Mouse (Mus musculus) duodenum, adult 2 months (tissue): ENCODE data around the gene Tmem179b. TPM values are rescaled to one million over a fixed set of nuclear protein-coding genes. Genes with fewer than 3 reads are reported as not detected.

ENCODE experiments used
- polyA plus RNA-seq: library from polyadenylated mRNA; depleted of rRNA; stranded (reverse); fragments of >200 nt; gene quantifications from 2 replicates; pipeline ENCODE4 v1.2.3, GENCODE M21; 2012; ENCODE audit warnings: low replicate concordance; rRNA removed

Tmem179b gene
- polyA plus RNA-seq, result 107 and 114 TPM in 2 replicates

DNA sequence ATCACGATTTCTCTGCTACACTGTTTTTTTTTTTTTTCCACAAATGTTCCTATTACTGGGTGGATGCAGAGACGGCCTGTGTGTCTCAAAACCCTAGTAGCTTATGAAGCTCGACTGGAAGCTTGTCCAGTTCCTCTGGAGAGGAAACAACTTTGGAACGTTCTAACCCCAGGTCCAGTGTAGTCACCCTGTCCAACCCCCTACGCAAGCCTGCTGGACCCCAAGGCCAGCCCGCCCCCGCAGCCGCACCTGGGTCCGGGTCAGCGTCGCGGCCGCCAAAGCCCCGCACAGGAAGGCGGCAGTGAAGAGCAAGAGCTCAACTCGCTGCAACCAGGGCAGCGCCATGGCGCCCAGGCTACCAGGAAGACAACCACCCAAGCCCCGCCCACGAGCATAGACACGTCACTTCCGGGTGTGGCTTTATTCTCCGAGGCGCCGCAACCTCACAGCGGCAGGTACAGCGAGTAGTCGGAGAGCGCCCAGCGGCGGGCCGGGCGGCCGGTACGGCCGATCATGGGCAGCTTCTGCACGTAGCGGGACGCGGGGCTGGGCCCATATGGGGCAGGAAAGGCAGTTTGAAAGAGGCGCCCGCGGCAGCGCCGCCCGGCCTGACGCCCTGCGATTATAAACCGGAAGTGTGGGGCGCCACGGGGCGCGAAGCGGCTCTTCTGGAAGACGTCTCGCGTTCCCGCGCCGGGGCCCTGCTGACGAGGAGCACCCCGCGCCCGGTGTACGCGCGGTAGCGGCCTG lies at the start of gene Tmem179b:
Tmem179b (minus strand) TSS at position 382 of the 750 bp plus-strand sequence.

DNA sequence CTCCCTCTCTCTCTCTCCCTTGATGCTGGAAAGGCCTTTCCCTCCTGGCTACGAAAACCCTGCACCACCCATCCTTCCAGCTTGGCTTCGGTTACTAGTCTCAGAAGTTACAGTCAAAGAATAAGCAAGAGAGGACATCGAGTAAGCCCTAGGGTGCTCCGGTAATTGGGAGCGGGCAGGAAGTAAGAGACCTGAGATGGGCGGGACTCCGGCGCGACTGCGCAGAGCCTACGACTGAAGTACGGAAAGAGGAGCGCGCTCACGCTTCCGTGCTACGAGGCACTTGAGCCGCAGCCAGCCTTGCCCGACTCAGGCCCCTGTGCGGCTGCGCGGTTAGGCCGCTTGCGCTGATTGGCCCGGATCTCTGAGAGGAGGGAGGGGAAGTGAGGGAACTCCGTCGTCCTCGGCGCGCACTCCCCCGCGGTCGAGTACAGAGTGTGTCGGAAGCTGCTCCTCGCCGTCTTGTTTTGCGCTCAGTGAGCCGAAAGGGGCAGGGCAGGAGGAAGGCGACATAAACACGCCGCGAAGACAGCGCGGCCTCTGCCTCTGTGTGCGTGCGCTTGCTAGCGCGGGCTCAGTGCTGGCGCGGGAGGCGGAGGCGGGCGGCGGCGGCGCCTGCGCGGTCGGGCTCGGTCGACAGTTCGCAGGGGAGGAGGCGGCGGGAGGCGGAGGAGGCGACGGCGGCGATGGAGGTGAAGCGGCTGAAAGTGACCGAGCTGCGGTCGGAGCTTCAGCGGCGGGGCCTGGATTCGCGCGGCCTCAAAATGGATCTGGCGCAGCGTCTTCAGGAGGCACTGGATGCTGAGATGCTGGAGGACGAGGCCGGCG lies 45.5 kb upstream of the Tmem179b start, which contains the start of gene Hnrnpul2:
Hnrnpul2 (plus strand) TSS at position 415 of the 828 bp plus-strand sequence.

DNA sequence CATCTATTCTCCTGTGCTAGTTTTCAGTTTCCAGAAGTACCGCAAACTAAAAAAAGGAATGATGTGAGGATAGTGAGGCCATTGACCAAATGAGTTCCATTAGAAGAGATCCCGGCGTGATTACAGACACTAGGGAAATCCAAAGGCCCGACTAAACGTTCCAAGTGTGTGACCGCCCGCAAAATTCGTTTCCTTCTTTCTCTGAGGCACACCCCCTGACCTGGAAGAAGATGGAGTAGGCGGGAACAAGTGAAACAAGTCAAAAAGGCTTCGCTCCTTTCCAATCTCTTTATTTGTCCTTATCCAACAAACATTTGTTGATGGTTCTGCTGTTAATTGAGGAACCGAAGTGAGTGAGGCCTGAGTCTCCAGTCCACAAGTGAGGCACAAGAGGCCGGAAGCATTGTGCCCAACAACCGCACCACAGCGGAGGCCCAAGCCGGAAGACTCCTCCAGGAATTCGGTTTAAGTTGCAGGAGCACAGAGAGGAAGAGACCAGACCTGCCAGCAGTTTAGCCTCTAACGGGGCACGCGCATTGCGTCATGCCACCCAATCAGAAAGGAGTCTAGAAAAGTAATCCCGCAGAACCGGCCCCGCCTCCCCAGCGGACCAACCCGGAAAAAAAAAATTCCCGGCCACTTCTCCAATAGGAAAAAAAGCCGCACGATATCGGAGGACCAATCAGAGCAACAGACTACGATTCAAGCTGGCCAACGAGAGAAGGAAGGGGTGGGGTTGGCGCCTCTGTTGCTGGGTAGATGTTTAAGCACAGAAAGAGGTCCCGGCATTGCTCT lies 44.7 kb upstream of the Tmem179b start, which contains the start of gene Ttc9c:
Ttc9c (minus strand) TSS at position 533 of the 795 bp plus-strand sequence.

DNA sequence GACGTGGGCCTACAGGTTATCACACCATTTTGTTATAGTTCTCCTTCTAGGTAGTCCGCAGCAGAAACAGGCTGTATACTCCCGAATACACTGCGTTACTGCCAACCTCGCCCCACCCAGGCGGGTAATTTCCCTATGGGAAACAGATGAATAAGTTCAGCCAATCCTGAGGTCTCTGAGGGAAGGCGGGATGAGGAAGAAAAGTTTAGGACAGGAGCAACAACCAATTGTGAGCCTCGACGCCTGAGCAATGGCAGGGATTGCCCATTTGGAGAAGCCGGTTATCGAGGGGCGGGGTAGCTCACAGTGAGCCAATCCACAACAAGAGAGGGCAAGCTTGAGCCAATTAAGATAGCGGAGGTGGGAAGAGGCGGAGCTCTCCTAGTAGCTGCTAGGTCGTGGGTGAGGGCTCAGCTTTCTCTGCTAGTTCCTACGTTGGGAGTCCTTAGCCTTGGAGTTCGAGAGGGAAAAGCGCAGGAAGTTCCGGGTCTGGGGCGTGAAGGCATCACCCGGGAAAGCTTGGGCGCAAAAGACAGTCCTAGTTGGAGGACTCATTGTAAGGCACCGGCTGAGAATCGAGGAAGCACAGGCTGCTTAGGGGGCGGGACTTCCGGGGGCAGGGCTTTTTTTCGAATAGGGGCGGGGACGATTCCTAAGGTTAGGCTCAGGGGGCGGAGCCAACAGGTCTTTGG lies 28.0 kb upstream of the Tmem179b start, which contains the start of gene Zbtb3:
Zbtb3 (plus strand) TSS at position 426 of the 692 bp plus-strand sequence.

DNA sequence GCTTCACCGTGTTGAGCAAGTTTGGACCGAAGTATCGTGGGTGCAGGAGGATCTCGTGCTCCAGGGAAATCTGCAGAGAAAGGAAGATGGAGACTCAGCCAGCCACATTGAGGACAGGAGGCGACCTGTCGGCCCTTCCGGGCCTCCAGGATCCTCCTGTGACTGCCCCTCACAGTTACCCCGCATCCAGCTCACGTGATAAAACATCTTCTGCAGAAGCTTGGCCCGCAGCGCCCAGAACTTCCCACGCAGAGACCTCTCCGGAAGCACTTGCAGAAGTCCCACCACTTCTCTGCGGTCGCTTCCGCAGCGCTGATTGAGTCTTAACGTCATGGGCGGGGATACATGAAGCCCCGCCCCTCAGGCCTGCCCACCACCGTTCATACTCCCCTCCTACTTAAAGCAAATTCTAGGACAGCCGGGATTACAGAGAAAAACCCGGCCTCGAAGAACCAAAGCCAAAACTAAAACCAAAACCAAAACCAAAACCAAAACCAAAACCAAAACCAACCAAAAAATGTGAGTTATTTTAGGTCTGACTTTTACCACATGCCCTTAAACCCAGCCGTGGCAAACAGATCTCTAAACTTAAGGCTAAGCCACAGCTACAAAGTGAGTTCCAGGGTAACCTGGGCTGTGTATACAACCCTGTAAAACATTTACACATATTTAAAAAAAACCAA lies 24.1 kb upstream of the Tmem179b start, which contains the start of gene Polr2g:
Polr2g (minus strand) TSS at position 314 of the 683 bp plus-strand sequence.

DNA sequence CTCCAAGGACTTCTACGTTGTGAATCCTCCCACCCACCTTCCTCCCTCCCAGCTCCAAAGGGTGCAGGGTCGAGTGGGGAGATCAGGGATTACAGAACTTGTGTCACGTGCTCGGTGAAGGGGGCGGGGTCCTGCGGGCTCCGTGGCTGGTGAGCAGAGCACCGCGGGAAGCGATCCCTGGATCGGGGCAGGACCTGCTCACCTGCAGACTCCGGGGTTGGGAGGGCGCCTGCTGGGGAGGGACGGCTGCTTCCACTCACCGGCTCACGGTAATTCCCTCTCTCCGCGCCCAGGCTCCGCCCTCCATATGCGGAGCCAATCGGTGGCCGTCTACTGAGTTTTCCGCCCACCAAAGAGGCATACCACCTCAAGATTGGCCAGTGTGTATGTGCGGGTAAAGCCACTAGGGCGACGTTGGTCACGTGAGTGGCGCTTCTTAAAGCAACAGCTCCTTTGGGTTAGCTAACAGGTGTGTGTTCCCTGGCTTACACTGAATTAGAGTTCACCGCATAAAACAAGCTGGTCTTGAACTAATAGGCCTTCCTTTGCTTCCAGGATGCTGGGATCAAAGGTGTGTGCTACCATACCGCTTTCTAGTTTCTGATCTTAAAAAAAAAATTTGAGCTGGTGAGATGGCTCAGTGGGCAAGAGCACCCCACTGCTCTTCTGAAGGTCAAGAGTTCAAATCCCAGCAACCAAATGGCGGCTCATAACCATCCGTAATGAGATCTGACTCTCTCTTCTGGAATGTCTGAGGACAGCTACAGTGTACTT lies 11.9 kb upstream of the Tmem179b start, which contains the start of gene Taf6l:
Taf6l (minus strand) TSS at position 410 of the 774 bp plus-strand sequence.

DNA sequence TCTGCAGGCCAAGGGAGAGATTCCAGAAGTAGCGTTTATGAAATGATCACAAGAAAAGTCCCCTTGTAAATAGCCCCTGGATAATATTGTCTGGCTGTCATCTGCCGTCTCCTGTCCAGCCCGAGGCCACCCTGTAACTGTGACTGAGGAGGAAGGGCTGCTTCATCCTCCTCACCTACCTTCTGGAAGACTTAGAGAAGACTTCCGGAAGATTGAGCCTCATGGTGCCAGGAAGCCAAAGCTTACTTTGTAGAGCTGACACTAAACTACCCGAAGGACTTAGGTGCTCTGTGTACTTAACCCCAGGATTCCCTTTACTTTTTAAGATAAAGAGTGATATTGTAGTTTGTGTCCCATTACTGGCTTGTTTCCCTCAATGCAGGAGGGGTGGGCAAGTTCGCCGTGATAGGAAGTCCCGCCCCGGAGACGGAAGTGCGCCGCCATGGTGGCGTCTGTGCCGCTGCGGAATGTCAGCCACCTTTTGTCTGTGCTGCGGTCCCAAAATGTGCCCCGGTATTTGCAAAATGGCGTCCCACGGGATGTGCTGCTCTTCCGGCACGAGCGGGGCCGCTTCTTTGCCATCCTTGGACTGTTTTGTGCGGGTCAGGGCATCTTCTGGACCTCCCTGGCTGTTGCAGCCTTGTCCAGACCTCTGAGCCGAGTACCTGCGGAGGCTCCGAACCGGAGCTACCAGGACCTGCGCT lies 3.5 kb downstream of the Tmem179b start, which contains the start of gene Tmem223:
Tmem223 (plus strand) TSS at position 430 of the 704 bp plus-strand sequence.

DNA sequence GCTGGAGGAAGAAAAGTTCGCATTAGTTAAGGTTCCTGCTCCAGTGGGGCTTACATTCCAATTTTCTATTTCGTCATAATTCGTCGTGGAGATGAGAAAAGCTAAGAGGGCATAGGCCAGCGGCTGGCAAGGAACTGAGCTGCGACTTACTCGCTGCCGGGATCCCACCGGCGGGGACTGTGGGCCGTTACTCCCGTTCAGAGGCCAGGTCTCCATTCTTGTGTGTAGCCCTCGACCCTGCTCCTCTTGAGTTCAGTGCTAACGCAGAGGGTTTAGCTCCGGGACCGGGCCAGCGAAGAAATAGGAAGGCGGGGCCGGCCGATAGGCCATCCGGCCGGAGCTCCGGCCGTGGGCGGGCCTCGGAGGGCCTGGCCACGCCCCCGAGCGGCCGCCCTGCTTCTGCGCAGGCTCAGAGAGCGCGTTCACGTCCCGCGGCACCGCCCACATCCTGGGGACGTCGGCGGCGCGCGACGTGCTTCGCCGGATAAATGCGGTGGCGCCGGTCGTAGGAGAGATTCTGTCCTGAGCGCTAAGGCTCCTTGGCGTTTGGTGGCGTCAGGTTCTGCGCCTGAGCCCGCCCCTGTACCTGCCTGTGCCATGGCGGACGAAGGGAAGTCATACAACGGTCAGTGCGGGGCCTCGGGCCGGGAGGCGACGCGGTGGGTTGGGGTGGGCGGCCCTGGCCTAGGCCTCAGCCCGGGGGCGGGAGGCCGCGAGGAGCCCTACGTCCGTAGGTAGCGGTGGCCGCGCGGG lies 17.5 kb downstream of the Tmem179b start, which contains the start of gene Nxf1:
Nxf1 (plus strand) TSS at position 439 of the 753 bp plus-strand sequence.

DNA sequence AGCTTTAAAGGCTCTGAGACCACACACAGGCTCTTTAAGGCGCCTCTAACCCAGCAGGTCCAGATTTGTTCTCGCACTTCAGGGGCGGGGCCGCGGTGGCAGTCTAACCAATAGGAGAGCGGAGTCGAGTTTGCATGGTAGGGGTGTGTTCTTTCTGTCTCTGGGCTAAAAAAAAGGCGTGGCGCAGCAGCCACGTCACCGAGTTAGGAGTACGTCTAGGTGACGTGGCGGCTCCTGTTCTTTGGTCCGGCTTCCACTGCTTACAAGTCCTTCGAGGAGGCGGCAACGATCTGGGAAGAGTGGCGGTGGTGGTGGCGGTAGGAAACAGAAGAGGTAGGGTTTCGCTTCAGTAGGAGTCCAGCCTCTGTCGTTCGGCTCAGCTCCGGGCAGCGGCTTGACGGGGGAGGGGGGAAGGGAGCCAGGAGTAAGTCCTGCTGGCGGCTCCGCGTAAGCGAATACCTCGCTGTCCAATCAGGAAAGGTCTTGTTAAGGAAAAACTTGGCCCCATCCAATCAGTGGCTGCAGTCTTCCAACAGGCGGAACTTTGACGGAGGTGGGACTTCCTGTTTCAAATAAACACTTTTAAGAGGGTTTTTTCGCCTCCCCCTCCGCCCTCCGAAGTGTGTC lies 32.9 kb downstream of the Tmem179b start, which contains the start of gene Stx5a:
Stx5a (plus strand) TSS at position 171 of the 627 bp plus-strand sequence.

DNA sequence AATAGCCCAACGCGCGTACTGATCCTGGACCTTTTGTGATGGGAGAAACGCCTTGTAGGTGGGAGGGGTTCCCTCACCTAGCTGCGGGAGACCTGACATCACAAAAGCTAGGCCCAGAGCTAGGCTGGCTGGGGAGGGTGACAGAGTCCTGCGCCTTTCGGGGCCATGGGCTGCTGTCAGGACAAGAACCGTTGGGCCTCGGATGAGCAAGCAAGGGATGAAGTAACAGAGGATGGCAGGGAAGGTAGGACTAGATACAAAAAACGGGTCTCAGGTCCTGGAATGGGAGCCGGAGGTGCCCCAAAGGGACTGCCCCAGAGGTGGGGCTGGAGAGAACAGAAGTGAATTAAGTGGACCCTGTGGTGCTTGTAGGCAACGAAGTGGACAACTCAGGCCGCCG lies 33.7 kb downstream of the Tmem179b start, which contains the start of gene 1700092M07Rik:
1700092M07Rik (plus strand) TSS at position 116 of the 400 bp plus-strand sequence.

DNA sequence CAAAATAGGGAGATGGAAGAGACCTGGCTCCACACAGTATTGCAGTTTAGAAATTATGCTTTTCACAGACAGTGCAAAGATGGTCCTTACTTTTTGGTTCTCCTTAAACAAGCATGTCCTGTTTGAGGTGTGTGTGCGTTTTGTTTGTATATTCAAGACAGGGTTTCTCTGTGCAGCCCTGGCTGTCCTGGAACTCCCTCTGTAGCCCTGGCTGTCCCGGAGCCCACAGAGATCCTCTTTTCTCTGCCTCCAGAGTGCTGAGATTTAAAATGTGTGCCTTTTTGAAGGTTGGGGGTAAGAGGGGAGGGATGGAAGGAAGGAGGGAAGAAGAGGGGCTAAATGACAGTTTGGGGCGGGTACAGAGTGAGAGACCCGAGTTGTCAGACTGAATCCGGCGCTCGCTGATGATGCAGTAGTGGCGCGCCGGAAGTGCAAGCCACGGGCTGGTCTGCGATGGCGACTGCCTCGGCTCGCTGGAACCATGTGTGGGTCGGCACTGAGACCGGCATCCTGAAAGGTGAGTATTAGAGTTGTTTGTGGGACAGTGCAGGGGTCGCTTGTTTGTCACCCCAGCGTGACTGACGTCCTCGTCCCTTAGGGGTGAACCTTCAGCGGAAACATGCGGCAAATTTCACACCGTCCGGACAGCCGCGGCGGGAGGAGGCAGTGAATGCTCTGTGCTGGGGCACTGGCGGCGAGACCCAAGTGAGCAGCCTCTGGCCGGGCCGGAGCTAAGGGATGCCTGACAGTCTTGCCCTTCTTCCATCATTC lies 38.7 kb downstream of the Tmem179b start, which contains the start of gene Wdr74:
Wdr74 (plus strand) TSS at position 439 of the 771 bp plus-strand sequence.

DNA sequence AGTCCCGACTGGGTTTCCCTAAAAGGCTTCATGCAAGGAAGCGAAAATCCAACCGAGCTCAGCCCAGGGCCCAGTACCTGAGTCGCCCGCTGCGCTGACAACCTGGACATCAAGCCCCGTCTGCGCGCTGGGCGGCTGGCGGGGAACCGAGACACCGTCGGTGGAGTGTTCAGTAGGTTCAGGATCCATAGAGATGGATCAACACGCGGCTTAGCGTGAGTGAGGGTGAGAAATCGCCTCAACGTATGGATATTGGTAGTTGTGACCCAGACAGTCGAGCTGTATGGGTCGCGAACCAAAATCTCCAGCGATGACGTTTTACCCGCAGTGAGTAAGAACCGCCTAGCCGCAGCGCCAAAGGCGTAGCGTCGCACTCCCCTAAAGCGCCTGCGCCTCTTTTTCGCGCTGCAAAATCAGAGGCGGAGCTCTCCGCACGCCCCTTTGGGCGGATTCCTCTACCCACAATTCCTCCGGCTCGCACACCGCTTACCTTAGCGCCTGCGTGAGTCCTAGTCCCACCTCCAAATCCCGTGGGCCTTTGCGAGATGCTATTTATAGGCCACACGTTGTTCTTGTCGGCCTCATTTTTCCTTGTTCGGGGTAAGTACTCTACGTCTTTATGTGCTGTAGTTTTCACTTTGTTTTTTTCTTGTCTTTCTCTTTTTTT lies 51.2 kb downstream of the Tmem179b start, which contains the start of gene Slc3a2:
Slc3a2 (minus strand) TSS at position 463 of the 667 bp plus-strand sequence.

